Mouse (Mus musculus): ENCODE measurements at regions not wholly inside any gene's neighbourhood (a gene's known extent, or its start where the extent isn't known, plus 50 kb on each side); places are given as distances from the start of the nearest gene placed in this dataset.

GRCm38 (mm10) chr17:77819698-77820097, 380.4 kb upstream of the Crim1 start:
- no peak for DNase-seq (ENCODE audit: low spot score in 2 of 2)

- no peak for DNase-seq (ENCODE audit: low spot score in 2 of 2)
Observed at GRCm38 (mm10) chr17:77843949-77844348, 356.1 kb upstream of the Crim1 start.

GRCm38 (mm10) chr17:77874497-77874896, 325.6 kb upstream of the Crim1 start:
- no peak for DNase-seq (ENCODE audit: low spot score in 2 of 2)

- DNase-seq (ENCODE audit: low spot score in 2 of 2) = no peak
Observed at GRCm38 (mm10) chr17:77877016-77877415, 323.0 kb upstream of the Crim1 start.

GRCm38 (mm10) chr17:77885150-77885549, 314.9 kb upstream of the Crim1 start:
- no peak for DNase-seq (ENCODE audit: low spot score in 2 of 2)

GRCm38 (mm10) chr17:77889147-77889546, 310.9 kb upstream of the Crim1 start:
- DNase-seq (ENCODE audit: low spot score in 2 of 2) = peak in 1 of 2 experiments; percentile 29

GRCm38 (mm10) chr17:77904412-77904811, 295.6 kb upstream of the Crim1 start:
- peak in 1 of 2 experiments; percentile 17 for DNase-seq (ENCODE audit: low spot score in 2 of 2)

GRCm38 (mm10) chr17:77913962-77914450, 286.0 kb upstream of the Crim1 start:
- DNase-seq (ENCODE audit: low spot score in 2 of 2) = no peak

- no peak for DNase-seq (ENCODE audit: low spot score in 2 of 2)
Observed at GRCm38 (mm10) chr17:77930253-77930652, 269.8 kb upstream of the Crim1 start.

GRCm38 (mm10) chr17:77930967-77931591, 269.0 kb upstream of the Crim1 start:
- DNase-seq (ENCODE audit: low spot score in 2 of 2) = no peak

GRCm38 (mm10) chr17:77933192-77933591, 266.9 kb upstream of the Crim1 start:
- no peak for DNase-seq (ENCODE audit: low spot score in 2 of 2)

GRCm38 (mm10) chr17:77958048-77958447, 242.0 kb upstream of the Crim1 start:
- no peak for DNase-seq (ENCODE audit: low spot score in 2 of 2)

- no peak for DNase-seq (ENCODE audit: low spot score in 2 of 2)
Observed at GRCm38 (mm10) chr17:77961296-77961695, 238.8 kb upstream of the Crim1 start.

GRCm38 (mm10) chr17:77963358-77963757, 236.7 kb upstream of the Crim1 start:
- DNase-seq (ENCODE audit: low spot score in 2 of 2) = no peak

- no peak for DNase-seq (ENCODE audit: low spot score in 2 of 2)
Observed at GRCm38 (mm10) chr17:77968510-77968909, 231.5 kb upstream of the Crim1 start.

GRCm38 (mm10) chr17:77969187-77969586, 230.9 kb upstream of the Crim1 start:
- no peak for DNase-seq (ENCODE audit: low spot score in 2 of 2)

Data from right cerebral cortex, postnatal 10 days (tissue).